8 mouse cellular contexts compared by ENCODE assay signal in the genomic region with DNA sequence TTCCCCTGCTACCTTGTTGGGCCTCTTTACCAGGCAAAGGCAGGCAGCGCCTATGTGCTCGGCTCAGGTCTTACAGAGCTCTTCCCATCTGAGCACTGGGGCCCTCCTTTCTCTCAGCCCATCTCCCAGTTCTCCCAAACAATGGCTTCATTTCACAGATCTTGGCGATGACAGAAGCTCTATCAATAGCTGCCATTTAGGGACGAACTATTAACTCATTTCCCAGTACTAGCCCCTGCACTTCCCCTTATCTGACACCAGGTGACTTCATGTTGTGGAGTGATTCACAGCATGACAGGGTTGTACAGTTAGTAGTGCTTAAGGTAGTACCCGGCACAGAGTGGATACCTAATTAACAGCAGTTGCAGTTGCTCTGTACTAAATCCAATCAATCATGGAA. TPM values are rescaled to one million over a fixed set of nuclear protein-coding genes. Genes with fewer than 3 reads are reported as not detected.
DNase-seq lines count a peak whose midpoint lies in the region; ATAC-seq and TF ChIP-seq lines count a peak whose summit lies in the region.

TSS of gene Tmem88b (minus strand) at position 56 of the 400 bp plus-strand sequence.

- H3K4me1 ChIP-seq in kidney, postnatal 0 days (replicated peaks; ENCODE audit: insufficient read depth, low read length): peaks cover 7% of the 10 kb centered on the region; the same call in 1 of the 2 replicates
- no peaks in the 10 kb centered on the region for H3K4me1 ChIP-seq in bone marrow, adult 2 months (ENCODE audit: control insufficient read depth, insufficient read depth, low read length)
- H3K4me1 ChIP-seq in hindbrain, embryonic 12.5 days: peaks cover 12% of the 10 kb centered on the region
- peaks cover 3% of the 10 kb centered on the region; the same call in 1 of the 2 replicates for H3K4me1 ChIP-seq in midbrain, embryonic 11.5 days (ENCODE audit: control insufficient read depth, insufficient read depth, low read length)

- no peak for ATAC-seq in kidney, postnatal 0 days (replicated peaks; ENCODE audit: low FRiP score, low read depth)
- ATAC-seq in hindbrain, embryonic 12.5 days (ENCODE audit: low FRiP score): no peak
- no peak for ATAC-seq in midbrain, embryonic 11.5 days (ENCODE audit: low FRiP score)

- H3K27ac ChIP-seq in kidney, postnatal 0 days: no peak within 1 kb of the TSS
- H3K27ac ChIP-seq in bone marrow, adult 2 months (ENCODE audit: control insufficient read depth, insufficient read depth, low read depth, low read length, poor library complexity): no peak within 1 kb of the TSS
- H3K27ac ChIP-seq in hindbrain, embryonic 12.5 days: no peak within 1 kb of the TSS
- H3K27ac ChIP-seq in midbrain, embryonic 11.5 days (ENCODE audit: low read depth, low read length): no peak within 1 kb of the TSS

- H3K36me3 ChIP-seq in kidney, postnatal 0 days (ENCODE audit: insufficient read depth, low read length): no peaks in the 10 kb centered on the region
- no peaks in the 10 kb centered on the region for H3K36me3 ChIP-seq in hindbrain, embryonic 12.5 days
- no peaks in the 10 kb centered on the region for H3K36me3 ChIP-seq in midbrain, embryonic 11.5 days (ENCODE audit: control insufficient read depth, insufficient read depth, low read length)

- no peaks in the 10 kb centered on the region for H3K9me3 ChIP-seq in kidney, postnatal 0 days (replicated peaks; ENCODE audit: low read length)
- no peaks in the 10 kb centered on the region for H3K9me3 ChIP-seq in hindbrain, embryonic 12.5 days (replicated peaks)
- H3K9me3 ChIP-seq in midbrain, embryonic 11.5 days (ENCODE audit: control insufficient read depth, low read length): no peaks in the 10 kb centered on the region

- TF ChIP-seq CTCF in kidney, postnatal 0 days (IDR thresholded peaks at IDR 0.05; ENCODE audit: low read depth): peak; percentile 28; the same call in 1 of the 2 replicates
- no peak for TF ChIP-seq CTCF in bone marrow, adult 2 months (IDR thresholded peaks at IDR 0.05; ENCODE audit: control insufficient read depth, insufficient read depth, low read length)

- no peak within 1 kb of the TSS for H3K4me3 ChIP-seq in kidney, postnatal 0 days (replicated peaks; ENCODE audit: low read depth, low read length)
- H3K4me3 ChIP-seq in bone marrow, adult 2 months (replicated peaks; ENCODE audit: control insufficient read depth, low read depth, low read length): peak within 1 kb of the TSS; percentile 58
- H3K4me3 ChIP-seq in hindbrain, embryonic 12.5 days: peak within 1 kb of the TSS; percentile 62
- peak within 1 kb of the TSS; percentile 58; the same call in 1 of the 2 replicates for H3K4me3 ChIP-seq in midbrain, embryonic 11.5 days (ENCODE audit: low read depth, low read length)

- TF ChIP-seq POLR2A in bone marrow, adult 2 months (IDR thresholded peaks at IDR 0.05; ENCODE audit: borderline replicate concordance, control insufficient read depth, low read depth, low read length): no peak

- H3K4me2 ChIP-seq in kidney, postnatal 0 days (ENCODE audit: low read length): peak within 1 kb of the TSS; percentile 83
- H3K4me2 ChIP-seq in hindbrain, embryonic 12.5 days (replicated peaks): peak within 1 kb of the TSS; percentile 77
- H3K4me2 ChIP-seq in midbrain, embryonic 11.5 days: peak within 1 kb of the TSS; percentile 78

- 72% methylated on average over 5 of the region's 5 CpGs for WGBS in kidney, postnatal 0 days
- WGBS in bone marrow, adult 2 months: 66% methylated on average over 5 of the region's 5 CpGs
- 70% methylated on average over 5 of the region's 5 CpGs for whole genome bisulfite sequencing in hindbrain, embryonic 12.5 days
- 75% methylated on average over 5 of the region's 5 CpGs for WGBS in midbrain, embryonic 11.5 days

- no peak for DNase-seq in kidney, postnatal 0 days (ENCODE audit: low spot score)
- no peak for DNase-seq in kidney, postnatal 4 days
- DNase-seq in midbrain, embryonic 11.5 days (ENCODE audit: low spot score, missing footprints): no peak
- no peak for DNase-seq in gastrocnemius, postnatal 25 days
- DNase-seq in ovary, adult 18-20 months (ENCODE audit: low spot score): no peak
- no peak for DNase-seq in spleen, adult 18-20 months

- H3K9ac ChIP-seq in kidney, postnatal 0 days (ENCODE audit: low read depth, low read length): no peak within 1 kb of the TSS; the same call in 1 of the 2 replicates
- H3K9ac ChIP-seq in hindbrain, embryonic 12.5 days: no peak within 1 kb of the TSS
- H3K9ac ChIP-seq in midbrain, embryonic 11.5 days (ENCODE audit: low read length): peak within 1 kb of the TSS; percentile 90

- H3K27me3 ChIP-seq in kidney, postnatal 0 days (ENCODE audit: insufficient read depth, low read length): no peaks in the 10 kb centered on the region
- H3K27me3 ChIP-seq in hindbrain, embryonic 12.5 days: no peaks in the 10 kb centered on the region
- no peaks in the 10 kb centered on the region for H3K27me3 ChIP-seq in midbrain, embryonic 11.5 days (ENCODE audit: control insufficient read depth, insufficient read depth, low read length)

RNA-seq across cellular contexts. Expression of gene Tmem88b, which starts in this region (rescaled TPM):
- polyA plus RNA-seq in kidney, postnatal 0 days (2015; fragmentation: Nextera tagmentation; extraction: Ambion mirVana): 0.16 and 0.22 TPM in 2 replicates
- 0.93 and 1.1 TPM in 2 replicates for polyA plus RNA-seq in bone marrow, adult 2 months (2011; ENCODE audit: insufficient read depth, insufficient read length, low replicate concordance, missing spikeins)
- 0.58 and 0.86 TPM in 2 replicates for polyA plus RNA-seq in hindbrain, embryonic 12.5 days (2016; fragmentation: Nextera tagmentation; extraction: Ambion mirVana)
- polyA plus RNA-seq in midbrain, embryonic 11.5 days (2014; fragmentation: Nextera tagmentation; extraction: Ambion mirVana): 0.14 and 0.21 TPM in 2 replicates
- under 1 TPM; 0.88 to 0.92 TPM for total RNA-seq in gastrocnemius, postnatal 25 days (2021)
